Mouse (Mus musculus): ENCODE measurements around the gene Cacna2d4.
"Not testable (repeated sequence)": the region's sequence is repeated elsewhere in the genome, so short reads cannot be mapped to it uniquely, and the experiment has no call there.

Cacna2d4 gene

GRCm38 (mm10) chr6:119236241-119236640 is at the start of gene Cacna2d4:
Gene Cacna2d4 (plus strand): TSS chr6:119236526.
- DNase-seq (ENCODE audit: low spot score): no peak

GRCm38 (mm10) chr6:119186658-119187057 is 49.7 kb upstream of the Cacna2d4 start:
- DNase-seq (ENCODE audit: low spot score): no peak

GRCm38 (mm10) chr6:119187631-119188030 is 48.7 kb upstream of the Cacna2d4 start:
- no peak for DNase-seq (ENCODE audit: low spot score)

GRCm38 (mm10) chr6:119191478-119191877 is 44.8 kb upstream of the Cacna2d4 start:
- no peak for DNase-seq (ENCODE audit: low spot score)

- no peak for DNase-seq (ENCODE audit: low spot score)
These were observed 42.7 kb upstream of the Cacna2d4 start for GRCm38 (mm10) chr6:119193571-119194154.

- no peak for DNase-seq (ENCODE audit: low spot score)
These were observed 42.2 kb upstream of the Cacna2d4 start for GRCm38 (mm10) chr6:119194161-119194560.

- no peak for DNase-seq (ENCODE audit: low spot score)
These were observed 41.7 kb upstream of the Cacna2d4 start for GRCm38 (mm10) chr6:119194601-119195000.

- DNase-seq (ENCODE audit: low spot score): no peak
These were observed 39.7 kb upstream of the Cacna2d4 start, which contains the start of gene Cacna1c for GRCm38 (mm10) chr6:119196382-119197305. Gene Cacna1c (minus strand): TSS chr6:119196418.

GRCm38 (mm10) chr6:119198534-119199273 is 37.6 kb upstream of the Cacna2d4 start:
- no peak for DNase-seq (ENCODE audit: low spot score)

GRCm38 (mm10) chr6:119199274-119199879 is 36.9 kb upstream of the Cacna2d4 start:
- DNase-seq (ENCODE audit: low spot score): no peak

GRCm38 (mm10) chr6:119200362-119200761 is 36.0 kb upstream of the Cacna2d4 start:
- DNase-seq (ENCODE audit: low spot score): no peak

- DNase-seq (ENCODE audit: low spot score): no peak
These were observed 34.8 kb upstream of the Cacna2d4 start for GRCm38 (mm10) chr6:119201575-119201974.

GRCm38 (mm10) chr6:119204286-119204685 is 32.0 kb upstream of the Cacna2d4 start:
- DNase-seq (ENCODE audit: low spot score): no peak

GRCm38 (mm10) chr6:119204915-119205314 is 31.4 kb upstream of the Cacna2d4 start:
- DNase-seq (ENCODE audit: low spot score): no peak

GRCm38 (mm10) chr6:119206006-119206405 is 30.3 kb upstream of the Cacna2d4 start:
- DNase-seq (ENCODE audit: low spot score): not testable (repeated sequence)

GRCm38 (mm10) chr6:119213375-119213774 is 23.0 kb upstream of the Cacna2d4 start:
- DNase-seq (ENCODE audit: low spot score): no peak

- no peak for DNase-seq (ENCODE audit: low spot score)
These were observed 22.1 kb upstream of the Cacna2d4 start for GRCm38 (mm10) chr6:119214190-119214589.

GRCm38 (mm10) chr6:119215040-119215613 is 21.2 kb upstream of the Cacna2d4 start:
- DNase-seq (ENCODE audit: low spot score): no peak

GRCm38 (mm10) chr6:119217661-119218060 is 18.7 kb upstream of the Cacna2d4 start:
- no peak for DNase-seq (ENCODE audit: low spot score)

- DNase-seq (ENCODE audit: low spot score): no peak
These were observed 17.7 kb upstream of the Cacna2d4 start for GRCm38 (mm10) chr6:119218591-119218990.

- no peak for DNase-seq (ENCODE audit: low spot score)
These were observed 17.0 kb upstream of the Cacna2d4 start for GRCm38 (mm10) chr6:119219237-119219870.
